Mouse (Mus musculus): Measurements from ENCODE around the gene Mob2. TPM values are rescaled to one million over a fixed set of nuclear protein-coding genes. Genes with fewer than 3 reads are reported as not detected.

The Mob2 gene
- polyA plus RNA-seq, 2 experiments from 2014 or later = 63.0 to 78.7 TPM

- no peak for ATAC-seq
Observed at GRCm38 (mm10) chr7:142079365-142079764, 18.5 kb upstream of the Mob2 start.

GRCm38 (mm10) chr7:142077138-142077537 is 16.3 kb upstream of the Mob2 start:
- no peak for ATAC-seq

- no peak for ATAC-seq
Observed at GRCm38 (mm10) chr7:142074146-142074886, 13.5 kb upstream of the Mob2 start.

- no peak for ATAC-seq
Observed at GRCm38 (mm10) chr7:142071717-142072116, 10.9 kb upstream of the Mob2 start.

- ATAC-seq = peak; percentile 32
Observed at GRCm38 (mm10) chr7:142071212-142071578, 10.3 kb upstream of the Mob2 start.

- ATAC-seq = peak; percentile 72
Observed at GRCm38 (mm10) chr7:142070458-142071211, 9.8 kb upstream of the Mob2 start.

- ATAC-seq = no peak
Observed at GRCm38 (mm10) chr7:142068429-142068828, 7.6 kb upstream of the Mob2 start.

GRCm38 (mm10) chr7:142060185-142060930 is 507 bp downstream of the Mob2 start:
- peak; percentile 27 for ATAC-seq

- ATAC-seq = no peak
Observed at GRCm38 (mm10) chr7:142059024-142059423, 1.8 kb downstream of the Mob2 start.

- ATAC-seq = no peak
Observed at GRCm38 (mm10) chr7:142057121-142057520, 3.7 kb downstream of the Mob2 start.

GRCm38 (mm10) chr7:142056601-142057061 is 4.2 kb downstream of the Mob2 start:
- ATAC-seq = peak; percentile 67

GRCm38 (mm10) chr7:142055431-142055830 is 5.4 kb downstream of the Mob2 start:
- ATAC-seq = no peak

GRCm38 (mm10) chr7:142050536-142050935 is 10.3 kb downstream of the Mob2 start:
- no peak for ATAC-seq

- ATAC-seq = no peak
Observed at GRCm38 (mm10) chr7:142045932-142046331, 14.9 kb downstream of the Mob2 start.

- no peak for ATAC-seq
Observed at GRCm38 (mm10) chr7:142045344-142045743, 15.5 kb downstream of the Mob2 start.

GRCm38 (mm10) chr7:142040756-142041155 is 20.1 kb downstream of the Mob2 start:
- ATAC-seq = no peak

- ATAC-seq = peak; percentile 58
Observed at GRCm38 (mm10) chr7:142037553-142038170, 23.2 kb downstream of the Mob2 start.

- ATAC-seq = no peak
Observed at GRCm38 (mm10) chr7:142035048-142035811, 25.6 kb downstream of the Mob2 start.

GRCm38 (mm10) chr7:142034198-142034597 is 26.7 kb downstream of the Mob2 start:
- ATAC-seq = no peak

GRCm38 (mm10) chr7:142030073-142030472 is 30.8 kb downstream of the Mob2 start:
- ATAC-seq = no peak

GRCm38 (mm10) chr7:142025926-142026325 is 34.9 kb downstream of the Mob2 start:
- no peak for ATAC-seq

- ATAC-seq = no peak
Observed at GRCm38 (mm10) chr7:142025196-142025595, 35.7 kb downstream of the Mob2 start.
